Comparison of ENCODE assay signal across 8 mouse cellular contexts in the genomic region with DNA sequence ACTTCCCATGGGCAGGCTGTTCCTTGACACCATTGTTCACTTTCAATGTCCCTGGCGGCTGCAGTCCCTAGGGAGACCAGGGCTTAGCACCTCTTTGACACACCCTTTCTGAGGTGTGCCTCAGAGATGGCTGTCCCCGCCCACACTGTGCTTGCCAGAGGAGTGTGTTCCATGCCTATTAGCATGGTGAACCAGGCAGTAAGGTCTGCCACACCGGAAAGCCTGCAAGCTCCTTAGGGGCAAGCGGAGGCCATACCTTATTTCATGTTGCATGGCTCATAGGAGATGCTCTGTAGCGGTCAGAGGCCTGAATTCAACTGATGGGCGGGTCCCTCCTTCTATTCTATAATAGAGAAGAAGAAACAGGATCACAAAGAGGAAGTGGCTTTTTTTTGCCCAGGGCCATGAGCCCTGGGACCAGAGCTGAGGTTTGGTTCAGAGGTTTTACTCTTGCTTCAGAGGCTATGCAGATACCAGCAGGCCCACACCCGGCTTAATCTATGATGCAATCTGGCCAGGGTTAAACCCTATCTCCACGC.
A peak's percentile ranks its signal among the peaks of the same experiment; 100 is the strongest.
DNase-seq lines count a peak whose midpoint lies in the region; ATAC-seq and TF ChIP-seq lines count a peak whose summit lies in the region.

No protein-coding gene starts in this region.

- peaks cover 50% of the 10 kb centered on the region for H3K4me1 ChIP-seq in lung, embryonic 15.5 days
- H3K4me1 ChIP-seq in stomach, postnatal 0 days (replicated peaks; ENCODE audit: control insufficient read depth, insufficient read depth), result peaks cover 22% of the 10 kb centered on the region

- TF ChIP-seq CTCF in stomach, postnatal 0 days (IDR thresholded peaks at IDR 0.05; ENCODE audit: low read depth), result 0 out of 2 replicates have a peak, but pooled peaks have one; percentile 5

- H3K4me2 ChIP-seq in lung, embryonic 15.5 days, result no peak overlapping the region
- no peak overlapping the region for H3K4me2 ChIP-seq in stomach, postnatal 0 days (replicated peaks; ENCODE audit: low read depth)

- peak overlapping the region; percentile 85 for H3K27ac ChIP-seq in lung, embryonic 15.5 days
- peak overlapping the region; percentile 74 for H3K27ac ChIP-seq in stomach, postnatal 0 days (replicated peaks)

- peak; percentile 34 for DNase-seq in layer of hippocampus, adult 11-12 months (ENCODE audit: low spot score)
- DNase-seq in layer of hippocampus, postnatal 25 days (ENCODE audit: extremely low spot score in 1 of 2, low spot score in 1 of 2), result no peak
- DNase-seq in induced T-regulatory cell, adult 2 months (ENCODE audit: low read depth), result peak; percentile 82
- peak; percentile 85 for DNase-seq in stomach, postnatal 0 days (ENCODE audit: low spot score)
- no peak for DNase-seq in right cerebral cortex, postnatal 10 days (ENCODE audit: low spot score in 2 of 2)
- DNase-seq in gastrocnemius, adult 18-20 months (ENCODE audit: low spot score), result no peak

- H3K27me3 ChIP-seq in lung, embryonic 15.5 days, result no peaks in the 10 kb centered on the region
- no peaks in the 10 kb centered on the region for H3K27me3 ChIP-seq in stomach, postnatal 0 days (ENCODE audit: control insufficient read depth, insufficient read depth, low read length)

- H3K36me3 ChIP-seq in lung, embryonic 15.5 days, result no peaks in the 10 kb centered on the region
- no peaks in the 10 kb centered on the region for H3K36me3 ChIP-seq in stomach, postnatal 0 days (ENCODE audit: control insufficient read depth, insufficient read depth, low read length)

- no peak overlapping the region for H3K9ac ChIP-seq in lung, embryonic 15.5 days
- no peak overlapping the region for H3K9ac ChIP-seq in stomach, postnatal 0 days (ENCODE audit: low read length)

- no peaks in the 10 kb centered on the region for H3K9me3 ChIP-seq in lung, embryonic 15.5 days
- no peaks in the 10 kb centered on the region for H3K9me3 ChIP-seq in stomach, postnatal 0 days (ENCODE audit: control insufficient read depth, low read length)

- peak; percentile 78 for ATAC-seq in activated CD4-positive, CD25-positive, alpha-beta regulatory T cell, adult 4 months
- peak; percentile 27; the same call in 1 of the 2 replicates for ATAC-seq in lung, embryonic 15.5 days (ENCODE audit: borderline replicate concordance, extremely low read depth, low FRiP score, low TSS enrichment)
- peak; percentile 83 for ATAC-seq in stomach, postnatal 0 days (ENCODE audit: low FRiP score, low TSS enrichment)

- H3K4me3 ChIP-seq in lung, embryonic 15.5 days, result no peak overlapping the region
- no peak overlapping the region for H3K4me3 ChIP-seq in stomach, postnatal 0 days (ENCODE audit: low read depth, low read length)

- 68% methylated on average over 8 of the region's 8 CpGs for WGBS in lung, embryonic 15.5 days
- 50% methylated on average over 8 of the region's 8 CpGs for WGBS in stomach, postnatal 0 days

- no peak for TF ChIP-seq EP300 in stomach, postnatal 0 days (optimal IDR thresholded peaks at IDR 0.05)

Comparison
In these comparisons a context has a peak if more than half of its experiments do, and no peak if none do; other contexts are left out.
1. DNase-seq: peak in layer of hippocampus, adult 11-12 months (single experiment), induced T-regulatory cell, adult 2 months (single experiment) and stomach, postnatal 0 days (single experiment); none in layer of hippocampus, postnatal 25 days (0 of 2), right cerebral cortex, postnatal 10 days (0 of 2) and gastrocnemius, adult 18-20 months (single experiment).
2. ATAC-seq: peak in every context shown above with its lines; median percentile 83 in stomach, postnatal 0 days; 78 in activated CD4-positive, CD25-positive, alpha-beta regulatory T cell, adult 4 months; 27 in lung, embryonic 15.5 days.